Mouse (Mus musculus) left cerebral cortex, postnatal 4 days (tissue): ENCODE data around the gene Aff3. TPM values are rescaled to one million over a fixed set of nuclear protein-coding genes. Genes with fewer than 3 reads are reported as not detected.

Experiments
- DNase-seq: peaks from one replicate; pipeline ENCODE4 v3.0.0-alpha.2; 2022
- intact Hi-C: fragments of 180-260 bp; cut with DNase I; formaldehyde crosslinking; loops from one replicate; pipeline ENCODE4 v1.15.1; 2025
- total RNA-seq, 2 experiments: library from RNA; stranded (reverse); gene quantifications; 2 replicates each; pipeline ENCODE4 v1.2.3; 2021

The Aff3 gene
- total RNA-seq, 2 experiments from 2014 or later = 159 to 167 TPM

DNA sequence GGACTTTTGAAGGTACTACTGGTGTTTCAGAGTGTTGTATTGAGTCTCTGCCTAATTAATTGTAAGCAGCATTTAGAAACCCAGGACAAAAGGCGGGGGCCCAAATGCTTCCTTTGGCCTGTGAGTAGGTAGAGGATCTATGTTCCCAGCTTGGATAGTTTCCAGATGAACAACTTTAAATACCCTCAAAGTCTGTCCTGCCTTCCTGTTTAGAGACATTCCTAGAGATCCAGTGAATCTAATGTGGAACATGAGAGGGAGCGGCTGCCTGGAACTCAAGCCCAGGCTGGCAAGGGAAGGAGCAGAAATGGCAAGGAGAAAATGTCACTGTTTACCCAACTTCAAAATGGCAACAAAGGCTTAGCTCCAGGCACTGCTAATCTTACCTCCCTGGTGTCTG, 300.9 kb downstream of the Aff3 start:
- DNase-seq = no peak
- intact Hi-C loops = no loop called here

DNA sequence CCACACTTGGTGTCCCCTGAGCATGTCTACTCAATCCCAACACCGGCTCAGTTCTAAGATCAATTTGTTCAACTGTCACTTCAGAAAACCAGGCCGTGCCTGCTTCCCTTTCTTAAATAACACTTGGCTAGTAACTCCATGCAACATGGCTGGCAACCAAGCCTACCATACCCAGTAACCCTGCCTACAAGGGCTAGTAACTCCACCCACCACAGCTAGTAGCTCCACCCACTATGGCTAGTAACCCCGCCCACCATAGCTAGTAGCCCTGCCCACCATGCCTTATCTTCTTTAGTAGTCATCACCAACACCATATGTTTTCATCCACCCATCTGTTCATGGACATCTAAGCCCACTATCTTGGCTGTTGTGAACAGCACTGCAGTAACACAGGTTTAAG, 302.5 kb downstream of the Aff3 start:
- intact Hi-C loops = no loop called here
- DNase-seq = no peak

DNA sequence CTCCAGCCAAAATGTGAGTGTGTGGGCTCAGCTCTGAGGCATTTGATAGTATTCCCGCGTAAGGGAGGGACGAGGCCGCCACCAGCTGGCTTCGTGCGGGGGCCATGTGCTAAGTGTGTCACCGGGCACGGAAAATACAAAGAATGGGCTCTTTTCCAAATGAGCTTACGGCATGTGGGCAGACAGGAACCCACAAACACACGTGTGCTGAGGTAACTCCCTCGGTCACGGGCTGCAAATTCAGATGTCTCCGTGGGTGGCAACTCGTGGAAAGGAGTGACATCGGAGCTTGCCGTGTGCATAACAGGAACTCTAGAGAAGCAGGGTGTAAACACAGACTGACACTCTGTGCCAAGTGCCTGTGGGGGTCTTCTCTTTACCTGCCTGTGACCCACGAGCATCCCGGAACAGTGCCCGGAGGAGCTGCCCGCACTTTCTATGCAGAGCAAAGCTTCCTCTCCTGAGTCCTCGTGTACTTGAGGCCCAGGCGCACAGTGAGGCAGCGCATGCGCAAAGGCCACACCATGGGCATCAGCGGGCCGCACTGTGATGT, 305.9 kb downstream of the Aff3 start:
- intact Hi-C loops = no loop called here
- DNase-seq = peak; percentile 49

DNA sequence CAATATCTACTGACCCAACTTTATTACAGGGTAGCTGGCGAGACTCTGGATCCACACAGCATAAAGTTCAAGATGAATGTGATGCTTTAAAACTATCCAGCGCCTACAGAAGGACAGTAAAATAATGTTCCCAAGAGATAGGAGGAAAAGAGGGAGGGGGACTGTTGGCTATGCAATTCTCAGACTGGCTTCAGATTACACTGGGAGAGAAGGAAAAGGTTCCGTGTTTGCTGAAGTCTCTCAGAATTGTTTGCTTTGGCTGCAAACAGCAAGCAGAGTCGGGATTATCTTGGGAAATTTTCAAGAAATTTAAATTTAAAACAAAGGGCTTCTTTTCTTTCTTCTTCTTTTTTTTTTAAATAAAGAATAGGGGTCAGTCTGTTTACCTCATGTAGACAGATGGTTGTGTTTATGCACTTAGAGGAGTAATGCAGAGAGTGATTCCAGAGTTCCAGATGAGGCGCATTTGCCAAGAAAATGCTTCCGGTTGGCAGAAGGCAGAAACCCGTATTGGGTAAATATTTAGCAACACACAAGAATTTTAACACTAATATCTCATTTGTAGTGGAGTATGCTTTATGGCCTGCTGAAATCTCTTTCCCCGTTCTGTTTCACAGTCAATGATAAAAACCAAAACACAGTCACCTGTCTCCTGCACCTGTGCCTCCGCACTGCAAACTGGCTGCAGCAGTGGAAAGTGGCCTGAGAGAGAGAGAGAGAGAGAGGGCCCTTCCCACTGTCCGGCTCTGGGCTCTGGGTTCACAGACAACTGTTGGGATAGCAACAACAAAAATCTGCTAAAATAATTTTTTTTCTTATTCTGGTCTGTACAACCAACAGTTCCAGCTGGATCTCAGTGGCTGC, 306.6 kb downstream of the Aff3 start:
- intact Hi-C loops = no loop called here
- no peak for DNase-seq

DNA sequence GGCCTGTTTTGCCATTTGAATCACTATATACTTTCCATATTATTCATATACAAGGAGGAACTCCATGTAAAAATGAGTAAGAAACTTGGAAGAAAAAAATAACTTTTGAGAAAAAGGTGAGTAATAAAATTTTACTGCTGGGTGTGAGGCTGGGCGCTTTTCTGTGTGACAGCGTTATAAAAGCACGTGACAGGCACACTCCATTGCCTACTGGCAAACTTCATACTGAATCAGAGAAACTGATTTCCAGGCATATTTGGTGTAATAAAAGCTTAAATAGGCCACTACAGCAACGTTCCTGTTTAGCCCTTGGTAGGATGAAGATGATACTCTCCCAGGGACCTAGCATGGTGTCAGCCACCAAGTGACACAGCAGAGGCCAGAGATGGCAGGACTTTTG, 310.2 kb downstream of the Aff3 start:
- intact Hi-C loops = no loop called here
- DNase-seq = no peak

DNA sequence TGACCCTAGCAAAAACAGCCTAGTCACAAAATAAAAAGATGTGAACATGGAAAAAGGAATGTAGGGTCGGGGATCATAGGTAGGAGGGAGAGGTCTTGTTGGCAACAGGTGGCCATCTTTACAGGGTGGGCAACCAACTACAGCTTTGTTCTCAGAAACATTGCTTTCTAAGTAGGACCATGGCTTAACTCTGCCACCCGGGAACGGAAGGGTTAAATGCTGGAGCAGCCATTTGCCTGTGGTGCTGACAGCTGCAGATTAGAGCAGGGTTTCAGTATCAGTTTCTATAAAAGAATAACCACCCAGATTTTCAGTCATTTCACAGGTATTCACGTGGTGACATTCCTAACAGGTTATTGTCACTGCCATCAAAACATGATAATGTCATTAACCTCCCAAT, 317.4 kb downstream of the Aff3 start:
- no peak for DNase-seq
- intact Hi-C loops = no loop called here

DNA sequence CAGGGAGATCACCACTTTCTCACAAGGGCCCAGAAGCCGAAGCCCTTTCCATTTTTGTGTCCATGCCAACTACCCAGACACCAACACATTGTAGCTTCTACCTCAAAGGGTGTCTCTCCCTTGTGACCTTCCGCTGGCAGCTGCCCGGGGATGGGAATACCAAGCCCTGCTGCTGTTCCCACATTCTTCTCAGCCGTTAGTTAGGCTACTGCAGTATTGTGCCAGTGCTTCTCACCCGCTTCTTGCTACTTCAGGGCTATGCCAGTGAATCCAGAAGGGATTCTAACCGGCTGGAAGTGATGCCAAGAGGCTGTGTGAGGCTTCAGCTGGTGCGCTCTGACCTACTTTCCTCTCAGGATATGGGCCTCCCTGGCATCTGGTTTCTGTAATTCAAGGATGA, 330.5 kb downstream of the Aff3 start:
- intact Hi-C loops = no loop called here
- DNase-seq = peak; percentile 77

DNA sequence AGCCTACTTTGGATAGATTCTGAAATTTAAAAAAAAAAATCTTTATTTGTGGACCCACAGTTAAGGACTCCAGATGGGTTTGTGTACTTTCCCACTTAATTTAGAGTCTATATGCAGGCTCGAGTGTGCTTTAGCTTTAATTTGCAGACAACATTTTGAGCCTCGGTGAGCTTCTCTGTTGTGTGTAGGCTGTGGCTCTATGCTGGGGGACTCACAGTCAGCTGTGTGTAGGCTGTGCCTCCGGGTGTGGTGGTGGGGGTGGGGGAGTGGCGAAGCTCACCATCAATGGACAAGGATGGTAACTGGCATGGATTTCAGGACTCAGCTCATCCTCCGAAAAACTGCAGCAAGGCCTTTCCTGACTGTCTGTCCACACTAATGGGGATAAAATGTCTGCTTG, 331.8 kb downstream of the Aff3 start:
- DNase-seq = no peak
- intact Hi-C loops = no loop called here

DNA sequence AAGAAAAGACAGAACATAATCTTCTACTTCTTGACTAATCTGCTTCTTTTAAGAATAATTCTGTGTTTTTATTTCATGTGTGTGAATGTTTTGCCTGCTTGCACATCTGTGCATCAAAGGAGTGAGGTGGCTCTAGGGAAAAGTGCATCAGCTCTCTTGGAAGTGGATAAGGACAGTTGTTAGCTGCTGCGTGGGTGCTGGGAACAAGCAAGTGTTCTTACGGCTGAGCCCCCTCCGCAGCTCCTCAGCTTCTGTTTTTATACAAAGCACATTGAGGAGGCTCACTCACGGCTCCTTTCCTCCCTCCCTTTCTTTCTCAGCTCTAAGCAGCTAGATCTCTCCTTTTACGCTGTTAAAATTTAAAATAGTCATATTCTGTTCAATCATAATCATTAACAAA, 340.5 kb downstream of the Aff3 start:
- DNase-seq = no peak
- intact Hi-C loops = no loop called here

DNA sequence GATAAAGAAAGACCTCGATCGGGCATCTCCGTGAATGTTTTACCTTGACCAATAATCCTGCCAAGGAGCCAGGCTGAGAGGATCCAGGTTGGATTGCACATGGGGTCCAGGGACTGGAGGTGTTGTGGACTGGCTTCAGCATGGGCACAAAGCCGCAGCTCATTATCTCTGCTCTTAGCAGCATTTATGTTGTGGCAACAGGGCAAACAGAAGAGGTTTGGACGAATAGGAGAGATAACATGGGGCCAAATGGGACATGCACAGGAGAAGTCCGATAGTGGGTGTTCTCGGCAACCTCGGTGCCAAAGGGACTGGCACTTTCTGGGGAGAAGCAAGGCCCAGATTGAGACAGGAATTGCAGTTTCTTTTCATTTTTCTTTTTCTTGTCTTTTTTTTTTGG, 342.9 kb downstream of the Aff3 start:
- DNase-seq = no peak
- intact Hi-C loops = no loop called here

DNA sequence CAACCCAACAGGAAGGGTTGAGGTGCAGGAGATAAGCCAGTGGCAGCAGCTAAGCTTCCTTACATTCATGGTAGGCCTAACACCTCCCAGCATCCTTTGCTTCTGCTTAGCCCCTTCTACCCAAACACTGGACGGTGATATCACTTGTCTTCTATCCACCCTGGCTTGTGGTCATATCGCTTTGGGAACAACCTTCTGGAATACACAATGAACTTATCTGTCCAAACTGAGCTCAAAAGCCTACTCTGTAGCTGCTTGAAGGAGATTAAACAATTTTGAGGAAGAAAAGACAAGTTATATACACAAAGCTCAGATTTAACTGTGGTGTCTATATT, 343.8 kb downstream of the Aff3 start:
- no peak for DNase-seq
- intact Hi-C loops = no loop called here

DNA sequence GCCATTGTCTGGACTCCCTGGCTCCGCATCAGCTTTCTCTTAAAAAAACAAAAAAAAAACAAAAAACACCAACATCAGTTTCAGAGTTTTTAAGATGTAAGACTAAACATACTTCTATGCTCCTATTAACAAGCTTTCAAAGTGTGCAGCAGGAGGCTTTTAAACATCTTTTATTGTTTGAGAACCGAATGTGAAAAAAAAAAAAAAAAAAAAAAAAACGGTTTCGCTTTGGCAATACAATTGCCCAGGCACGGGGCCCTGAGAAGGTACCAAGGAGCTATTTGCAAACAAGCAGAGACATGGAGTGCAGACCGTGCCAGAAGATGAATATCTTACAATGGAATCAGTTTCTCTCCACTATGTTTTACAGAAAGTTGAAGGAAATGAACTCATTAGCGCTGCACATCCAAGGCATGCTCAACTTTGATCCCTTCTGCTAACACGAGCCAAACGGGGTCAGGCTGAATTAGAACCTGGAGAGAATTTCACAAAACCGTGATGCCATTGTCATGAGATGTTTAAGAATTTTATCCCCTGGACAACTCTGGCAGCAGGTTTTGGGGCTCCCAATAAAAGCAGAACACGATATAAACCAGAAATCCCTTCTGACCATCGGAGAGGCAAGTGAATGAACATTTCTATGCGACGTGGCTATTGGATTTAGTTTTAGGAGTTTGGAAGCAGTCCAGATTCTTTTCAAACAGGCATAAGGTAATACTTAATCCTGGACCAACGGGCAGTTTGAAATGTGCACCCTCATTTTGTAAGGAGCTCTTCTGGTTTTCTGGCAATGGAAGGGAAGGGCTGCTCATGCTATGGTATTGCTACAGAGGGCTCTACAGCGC, 344.4 kb downstream of the Aff3 start:
- no peak for DNase-seq
- intact Hi-C loops = no loop called here

DNA sequence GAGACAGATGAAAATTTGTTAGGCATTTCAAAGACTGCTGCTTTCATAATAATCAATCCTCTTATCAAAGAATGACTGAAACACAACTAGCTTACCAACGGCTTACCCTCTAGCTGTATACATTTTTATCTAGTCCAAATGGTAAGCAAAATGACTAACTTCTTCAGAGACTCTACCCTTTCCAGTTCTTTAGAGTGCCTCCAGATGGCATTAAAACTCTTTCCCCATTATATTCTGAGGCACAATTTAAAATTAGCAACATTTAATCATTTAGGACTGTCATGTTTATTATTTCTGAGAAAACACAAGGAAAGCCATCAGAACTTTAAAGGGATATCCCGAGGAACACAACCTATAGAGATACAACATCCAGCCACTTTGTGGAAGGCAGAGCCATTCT, 346.1 kb downstream of the Aff3 start:
- DNase-seq = no peak
- intact Hi-C loops = loop anchor here (10.0 kb wide), 1 partner anchor 466 kb away; no protein-coding TSS in a partner anchor

DNA sequence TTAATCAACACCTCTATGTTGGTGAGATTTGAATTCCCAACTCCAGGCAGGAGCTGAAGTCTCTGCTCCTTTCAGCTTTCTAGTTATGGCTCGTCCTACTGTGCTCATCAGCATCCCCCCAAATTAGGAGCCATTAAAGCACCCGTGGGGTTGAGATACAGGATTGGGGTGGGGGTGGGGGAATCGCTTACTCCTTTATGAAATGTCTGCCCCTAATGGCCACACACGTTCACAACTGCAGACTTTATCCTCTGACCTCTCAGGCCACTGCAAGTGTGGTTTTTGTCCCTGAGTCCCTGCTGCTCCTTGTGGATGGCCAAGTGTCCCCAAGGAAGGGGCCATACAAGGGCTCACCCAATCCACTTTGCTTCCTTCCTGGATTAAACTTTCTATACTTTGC, 348.8 kb downstream of the Aff3 start:
- DNase-seq = no peak
- intact Hi-C loops = loop anchor here (10.0 kb wide), 1 partner anchor 469 kb away; no protein-coding TSS in a partner anchor

DNA sequence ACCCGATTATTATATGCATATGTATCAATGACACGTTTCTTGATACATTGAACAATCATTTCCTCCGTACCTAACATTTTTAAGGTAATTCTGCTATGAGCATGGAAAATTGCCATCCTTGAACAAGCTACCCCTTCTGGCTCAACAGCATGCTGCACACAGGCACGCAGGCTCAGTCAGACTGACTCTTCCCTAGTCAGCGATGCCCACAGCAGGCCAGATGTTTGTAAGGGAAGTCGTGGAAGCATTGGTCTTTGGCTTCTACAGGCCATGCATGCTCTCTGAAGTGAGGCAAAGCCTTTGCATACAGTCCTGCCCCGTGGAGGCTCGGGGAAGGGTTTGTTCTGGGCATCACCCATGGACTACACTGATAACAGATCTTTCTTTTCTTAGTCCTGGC, 354.3 kb downstream of the Aff3 start:
- intact Hi-C loops = loop anchor here (10.0 kb wide), 1 partner anchor 474 kb away; no protein-coding TSS in a partner anchor
- no peak for DNase-seq

DNA sequence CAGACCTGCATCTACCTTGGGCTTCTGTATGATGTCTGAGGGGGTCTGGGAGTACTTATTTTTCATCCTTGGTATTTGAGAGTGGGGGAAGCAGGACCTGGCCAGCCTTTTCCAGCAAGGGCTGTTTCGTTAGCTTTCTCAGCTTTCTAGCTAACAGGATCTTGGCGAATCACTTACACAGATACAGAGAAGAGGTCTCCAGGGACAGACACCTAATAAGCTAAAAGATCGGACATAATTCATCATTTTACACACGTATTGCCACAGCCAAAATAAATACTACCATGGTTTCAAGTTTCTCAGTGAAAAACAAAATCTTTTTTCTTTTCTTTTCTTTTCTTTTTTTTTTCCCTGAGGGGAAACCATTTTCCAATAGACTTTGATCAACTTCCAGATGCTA, 354.7 kb downstream of the Aff3 start:
- intact Hi-C loops = loop anchor here (10.0 kb wide), 1 partner anchor 475 kb away; no protein-coding TSS in a partner anchor
- no peak for DNase-seq

DNA sequence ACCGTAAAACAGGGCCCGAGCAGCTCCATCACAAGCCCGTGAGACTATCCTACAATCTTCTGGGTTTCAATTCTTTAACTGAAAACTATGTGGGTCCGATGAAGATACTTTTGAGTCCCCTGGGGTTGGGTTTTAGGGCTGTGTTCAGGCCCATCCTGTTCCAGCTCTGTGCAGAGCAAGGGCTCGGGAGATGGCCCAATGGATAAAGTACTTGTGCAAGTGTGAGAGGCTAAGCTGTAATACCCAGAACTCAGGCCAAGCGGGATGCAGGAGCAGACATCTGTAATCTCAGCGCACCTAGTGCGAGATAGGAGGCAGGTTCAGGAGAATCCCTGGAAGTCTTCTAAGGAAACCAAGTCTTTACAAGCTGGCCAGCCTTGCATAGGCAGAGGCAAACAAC, 355.4 kb downstream of the Aff3 start:
- intact Hi-C loops = no loop called here
- no peak for DNase-seq

DNA sequence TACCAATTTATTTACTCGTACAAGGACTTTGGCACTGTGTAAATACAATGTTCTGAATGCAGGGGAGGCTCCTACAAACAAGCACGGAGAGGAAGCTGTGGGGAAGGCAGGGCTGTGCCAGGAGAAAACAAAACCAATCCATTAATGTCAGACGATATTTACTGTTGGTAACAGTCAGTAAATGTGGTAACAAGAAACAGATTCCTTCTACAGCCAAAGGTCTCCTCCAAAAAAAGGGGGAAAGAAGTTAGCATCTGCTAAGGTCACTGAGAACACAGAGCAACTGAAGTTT, 356.1 kb downstream of the Aff3 start:
- intact Hi-C loops = no loop called here
- DNase-seq = no peak

DNA sequence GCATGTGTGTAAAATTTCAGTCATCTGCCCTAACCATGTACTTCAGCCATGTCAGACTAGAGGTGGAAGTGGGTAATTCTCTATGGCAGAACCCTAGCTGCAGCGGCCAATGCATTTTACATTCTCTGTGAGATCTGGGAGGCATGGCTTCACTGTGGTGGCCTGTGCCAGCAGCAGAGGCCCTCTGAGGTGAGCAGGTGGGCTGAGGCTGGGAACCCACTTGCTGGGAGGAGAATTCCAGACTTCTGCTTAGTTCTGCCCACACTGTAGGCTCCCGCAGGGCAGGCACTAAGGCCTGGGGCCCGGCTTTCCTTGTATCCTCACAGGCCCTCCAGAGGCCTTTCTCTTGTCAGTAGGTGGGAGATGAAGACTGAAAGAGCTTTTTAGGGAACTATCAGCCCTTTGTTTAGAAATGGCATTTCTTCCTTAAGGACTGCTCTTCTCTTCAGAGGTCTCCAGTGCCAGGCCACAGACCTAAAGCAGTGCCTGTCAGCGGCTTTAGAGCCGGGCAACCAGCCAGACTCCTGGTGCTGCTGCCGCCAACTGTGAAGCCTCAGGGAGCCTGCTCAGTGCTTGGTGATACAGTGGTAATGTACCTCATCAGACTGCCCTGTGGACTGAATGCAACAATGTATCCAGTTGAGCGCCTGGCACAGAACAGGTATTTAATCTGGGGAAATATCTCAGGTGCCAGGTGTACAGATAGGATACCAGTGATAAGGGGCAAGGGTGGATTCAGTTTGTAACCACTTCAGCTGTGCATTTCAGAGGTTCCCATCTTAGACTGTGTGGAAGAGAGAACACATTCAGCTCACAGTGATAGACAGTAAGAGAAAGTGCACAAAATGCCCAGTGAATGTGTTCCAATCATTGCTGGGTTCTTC, 356.7 kb downstream of the Aff3 start:
- intact Hi-C loops = no loop called here
- DNase-seq = peak; percentile 72

DNA sequence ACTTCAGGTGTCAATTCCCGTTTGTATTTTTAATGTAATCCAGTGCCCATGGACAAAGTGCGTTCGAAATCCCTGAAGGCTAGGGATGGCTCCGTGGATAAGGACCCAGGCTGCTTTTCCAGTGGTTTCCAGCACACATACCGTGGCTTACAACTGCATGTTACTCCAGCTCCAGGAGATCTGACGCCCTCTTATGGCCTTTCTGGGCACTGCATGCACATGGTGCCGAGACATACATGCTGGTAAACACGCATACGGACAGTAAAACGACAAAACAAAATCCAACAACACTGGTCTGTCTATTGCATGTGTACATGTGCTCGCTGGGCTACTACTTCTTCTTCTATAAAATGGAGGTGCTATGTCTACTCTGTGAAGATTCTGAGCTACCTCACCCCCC, 357.5 kb downstream of the Aff3 start:
- no peak for DNase-seq
- intact Hi-C loops = no loop called here

DNA sequence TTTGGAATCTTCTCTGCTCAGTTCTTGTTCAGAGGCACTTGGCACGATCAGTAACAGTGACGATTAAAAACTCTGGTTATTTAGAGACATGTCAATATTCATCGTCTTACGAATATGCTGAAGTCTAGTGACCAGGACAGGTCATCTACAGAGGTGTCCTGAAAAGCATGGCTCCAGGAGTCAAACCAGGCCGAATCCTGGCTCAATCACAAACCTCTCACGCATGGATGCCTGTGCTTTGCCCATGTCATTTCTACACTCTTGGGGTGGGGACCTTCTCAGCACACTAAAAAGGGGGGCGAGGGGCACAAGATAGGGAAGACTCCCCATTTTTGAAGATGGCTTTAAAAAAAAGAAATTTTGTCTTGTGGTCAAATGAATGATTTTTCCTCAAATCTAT, 358.6 kb downstream of the Aff3 start:
- DNase-seq = no peak
- intact Hi-C loops = no loop called here
